Mouse (Mus musculus): ENCODE results near the gene Slc20a1. TPM values are rescaled to one million over a fixed set of nuclear protein-coding genes. Genes with fewer than 3 reads are reported as not detected.

Gene Slc20a1
- polyA plus RNA-seq, 1 experiment, result 10.2 TPM

- DNase-seq (ENCODE audit: low read depth, low spot score), result no peak
- 29% methylated on average over 5 of the region's 5 CpGs for WGBS
These were observed 47.1 kb downstream of the Slc20a1 start for GRCm38 (mm10) chr2:129245618-129246017.

GRCm38 (mm10) chr2:129246436-129246835 is 47.9 kb downstream of the Slc20a1 start:
- 71% methylated on average over 7 of the region's 7 CpGs for WGBS
- DNase-seq (ENCODE audit: low read depth, low spot score), result no peak

GRCm38 (mm10) chr2:129246924-129247323 is 48.4 kb downstream of the Slc20a1 start:
- 96% methylated on average over 12 of the region's 12 CpGs for WGBS
- no peak for DNase-seq (ENCODE audit: low read depth, low spot score)

- peak; percentile 89 for DNase-seq (ENCODE audit: low read depth, low spot score)
- whole genome bisulfite sequencing, result 36% methylated on average over 7 of the region's 7 CpGs
These were observed 49.1 kb downstream of the Slc20a1 start for GRCm38 (mm10) chr2:129247707-129248121.

- DNase-seq (ENCODE audit: low read depth, low spot score), result no peak
- 55% methylated on average over 1 of the region's 1 CpGs for WGBS
These were observed 50.8 kb downstream of the Slc20a1 start for GRCm38 (mm10) chr2:129249321-129249720.

- 91% methylated on average over 19 of the region's 19 CpGs for WGBS
These were observed 54.5 kb downstream of the Slc20a1 start for GRCm38 (mm10) chr2:129252836-129253630.

GRCm38 (mm10) chr2:129253631-129253970 is 55.0 kb downstream of the Slc20a1 start:
- 57% methylated on average over 2 of the region's 2 CpGs for WGBS
- no peak for DNase-seq (ENCODE audit: low read depth, low spot score)

More at GRCm38 (mm10) chr2:129252836-129253630, 54.5 kb downstream of the Slc20a1 start:
- no peak for DNase-seq (ENCODE audit: low read depth, low spot score)

GRCm38 (mm10) chr2:129254076-129254475 is 55.5 kb downstream of the Slc20a1 start:
- WGBS, result 9% methylated on average over 2 of the region's 2 CpGs
- no peak for DNase-seq (ENCODE audit: low read depth, low spot score)

- DNase-seq (ENCODE audit: low read depth, low spot score), result no peak
- WGBS, result 76% methylated on average over 4 of the region's 4 CpGs
These were observed 57.4 kb downstream of the Slc20a1 start for GRCm38 (mm10) chr2:129256006-129256405.

GRCm38 (mm10) chr2:129258056-129258455 is 59.5 kb downstream of the Slc20a1 start:
- WGBS, result 64% methylated on average over 3 of the region's 3 CpGs
- no peak for DNase-seq (ENCODE audit: low read depth, low spot score)

- WGBS, result 39% methylated on average over 7 of the region's 7 CpGs
- peak; percentile 65 for DNase-seq (ENCODE audit: low read depth, low spot score)
These were observed 60.1 kb downstream of the Slc20a1 start for GRCm38 (mm10) chr2:129258475-129259211.

- 80% methylated on average over 3 of the region's 3 CpGs for WGBS
- no peak for DNase-seq (ENCODE audit: low read depth, low spot score)
These were observed 62.1 kb downstream of the Slc20a1 start for GRCm38 (mm10) chr2:129260646-129261045.

Other genes with a start within 250 kb of the Slc20a1 start
- 0.52 and 0.88 TPM in 2 replicates for gene Zc3h6, start 231.4 kb upstream of the Slc20a1 start, polyA plus RNA-seq (2012; rRNA removed)
- 1.3 and 1.8 TPM in 2 replicates for gene Gm10762, start 231.0 kb upstream of the Slc20a1 start, polyA plus RNA-seq (2012; rRNA removed)
- 0.03 and 0.07 TPM in 2 replicates for gene Vinac1, start 150.6 kb upstream of the Slc20a1 start, polyA plus RNA-seq (2012; rRNA removed)
- gene Ttl, start 132.8 kb upstream of the Slc20a1 start, polyA plus RNA-seq (2012; rRNA removed), result 2.0 and 2.5 TPM in 2 replicates
- 15.9 and 21.0 TPM in 2 replicates for gene Polr1b, start 97.8 kb upstream of the Slc20a1 start, polyA plus RNA-seq (2012; rRNA removed)
- gene Chchd5, start 69.1 kb upstream of the Slc20a1 start, polyA plus RNA-seq (2012; rRNA removed), result 21.6 and 21.7 TPM in 2 replicates
- 2.2 and 3.8 TPM in 2 replicates for gene Ckap2l, start 98.4 kb downstream of the Slc20a1 start, polyA plus RNA-seq (2012; rRNA removed)
- gene Il1a, start 111.2 kb downstream of the Slc20a1 start, polyA plus RNA-seq (2012; rRNA removed), result 0.12 and 0.48 TPM in 2 replicates
- 2.3 and 3.1 TPM in 2 replicates for gene Il1b, start 172.4 kb downstream of the Slc20a1 start, polyA plus RNA-seq (2012; rRNA removed)

All from large intestine, adult 2 months (tissue).